ENCODE assay signal across 51 mouse cellular contexts in the genomic region with DNA sequence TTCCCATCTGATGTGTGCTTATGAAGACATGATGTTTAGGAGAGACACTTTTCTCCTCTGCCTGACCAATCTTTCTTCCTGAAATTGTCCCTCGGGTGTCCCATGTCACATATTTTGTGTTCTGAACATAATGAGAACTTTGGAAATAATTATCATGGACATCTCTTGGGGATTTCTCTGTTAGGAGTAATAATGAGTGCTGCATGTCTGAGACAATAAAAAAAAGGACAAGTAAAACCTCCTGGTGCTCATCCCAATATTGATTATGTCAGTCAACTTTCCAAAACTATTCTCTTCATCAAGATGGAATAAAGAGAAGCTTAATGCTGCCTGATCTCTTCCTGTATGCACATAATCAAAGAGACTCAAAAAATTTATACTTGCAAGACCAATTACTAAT. TPM values are rescaled to one million over a fixed set of nuclear protein-coding genes. Genes with fewer than 3 reads are reported as not detected.
"Had no signal": no experiment of that assay in that cellular context is flagged by ENCODE, and none has a peak within 500 bp of the region (broad histone marks: within the 10 kb centered on the region; RNA-seq: fewer than 3 reads in every experiment).

A gene (minus strand): TSS at position 101 of the 400 bp plus-strand sequence.

- ATAC-seq: hindbrain, embryonic 16.5 days; inflammation-experienced regulatory T-cells, adult 6 months; intestine, embryonic 15.5 days; intestine, embryonic 16.5 days; intestine, postnatal 0 days had no signal

- H3K4me2 ChIP-seq: heart, embryonic 11.5 days; heart, embryonic 12.5 days; heart, embryonic 13.5 days; heart, embryonic 15.5 days; hindbrain, embryonic 12.5 days; hindbrain, embryonic 14.5 days; hindbrain, embryonic 15.5 days; intestine, embryonic 15.5 days; kidney, embryonic 15.5 days had no signal

- H3K27ac ChIP-seq: heart, embryonic 10.5 days; heart, embryonic 13.5 days; heart, embryonic 15.5 days; hindbrain, embryonic 10.5 days; hindbrain, embryonic 12.5 days; hindbrain, embryonic 14.5 days; hindbrain, embryonic 15.5 days; intestine, embryonic 15.5 days; kidney, embryonic 15.5 days; kidney, postnatal 0 days; layer of hippocampus, adult 2 months; left cerebral cortex, adult 2 months had no signal

- H3K4me3 ChIP-seq: heart, embryonic 10.5 days; heart, embryonic 12.5 days; heart, embryonic 13.5 days; heart, embryonic 15.5 days; hindbrain, embryonic 10.5 days; hindbrain, embryonic 12.5 days; hindbrain, embryonic 15.5 days; intestine, embryonic 15.5 days; kidney, embryonic 15.5 days; layer of hippocampus, adult 2 months; left cerebral cortex, adult 2 months had no signal

- H3K9ac ChIP-seq: heart, embryonic 12.5 days; heart, embryonic 13.5 days; heart, embryonic 15.5 days; hindbrain, embryonic 12.5 days; hindbrain, embryonic 14.5 days; hindbrain, embryonic 15.5 days; intestine, embryonic 15.5 days; kidney, embryonic 15.5 days had no signal

- DNase-seq: heart, postnatal 10 days; heart, postnatal 14 days; heart, postnatal 36 days; heart, postnatal 4 days; kidney, adult 11 months; kidney, adult 18-20 months; kidney, adult 2 months; kidney, adult 8-10 months; kidney, adult 9 months; kidney, postnatal 10 days; kidney, postnatal 14 days; kidney, postnatal 25 days; kidney, postnatal 36 days; kidney, postnatal 4 days; layer of hippocampus, adult 9-11 months; layer of hippocampus, postnatal 36 days had no signal

- H3K27me3 ChIP-seq: heart, embryonic 12.5 days; heart, embryonic 13.5 days; heart, embryonic 15.5 days; hindbrain, embryonic 12.5 days; hindbrain, embryonic 15.5 days; intestine, embryonic 15.5 days; kidney, embryonic 15.5 days had no signal

- H3K4me1 ChIP-seq: heart, embryonic 10.5 days; heart, embryonic 12.5 days; heart, embryonic 13.5 days; heart, embryonic 15.5 days; hindbrain, embryonic 10.5 days; hindbrain, embryonic 12.5 days; hindbrain, embryonic 15.5 days; intestine, embryonic 15.5 days; kidney, embryonic 15.5 days had no signal

- H3K36me3 ChIP-seq: heart, embryonic 10.5 days; heart, embryonic 12.5 days; heart, embryonic 13.5 days; heart, embryonic 15.5 days; hindbrain, embryonic 10.5 days; hindbrain, embryonic 12.5 days; hindbrain, embryonic 15.5 days; intestine, embryonic 15.5 days; kidney, embryonic 15.5 days had no signal

- H3K9me3 ChIP-seq: heart, embryonic 10.5 days; heart, embryonic 12.5 days; heart, embryonic 13.5 days; heart, embryonic 15.5 days; hindbrain, embryonic 10.5 days; hindbrain, embryonic 12.5 days; hindbrain, embryonic 15.5 days; intestine, embryonic 15.5 days; kidney, embryonic 15.5 days had no signal

RNA-seq across cellular contexts. Expression of the gene that starts here (rescaled TPM):
- total RNA-seq: heart, postnatal 10 days; heart, postnatal 14 days; heart, postnatal 25 days; heart, postnatal 36 days; heart, postnatal 4 days; hematopoietic stem cell, adult 5-6 weeks; layer of hippocampus, adult 18-20 months; layer of hippocampus, adult 2 months; layer of hippocampus, adult 8-10 months; layer of hippocampus, postnatal 10 days; layer of hippocampus, postnatal 14 days; layer of hippocampus, postnatal 25 days; layer of hippocampus, postnatal 36 days; left cerebral cortex, adult 18-20 months; left cerebral cortex, adult 2 months; left cerebral cortex, adult 8-10 months had no signal
- polyA plus RNA-seq: heart, embryonic 10.5 days; heart, embryonic 11.5 days; heart, embryonic 12.5 days; heart, embryonic 13.5 days; heart, embryonic 14.5 days; heart, embryonic 15.5 days; heart, embryonic 16.5 days; heart, postnatal 0 days; hindbrain, embryonic 10.5 days; hindbrain, embryonic 11.5 days; hindbrain, embryonic 12.5 days; hindbrain, embryonic 14.5 days; hindbrain, embryonic 15.5 days; hindbrain, embryonic 16.5 days; inflammation-experienced regulatory T-cells, adult 6 months; intestine, embryonic 14.5 days; intestine, embryonic 15.5 days; intestine, embryonic 16.5 days; intestine, postnatal 0 days; kidney, adult 2 months; kidney, embryonic 14.5 days; kidney, embryonic 15.5 days; kidney, embryonic 16.5 days; kidney, postnatal 0 days; large intestine, adult 2 months had no signal
